Mouse (Mus musculus) brown adipose tissue, adult 24 weeks (tissue): ENCODE measurements around the gene Ccl27a. TPM values are rescaled to one million over a fixed set of nuclear protein-coding genes. Genes with fewer than 3 reads are reported as not detected.
A peak's percentile ranks its signal among the peaks of the same experiment; 100 is the strongest.
"Not testable (repeated sequence)": the region's sequence is repeated elsewhere in the genome, so short reads cannot be mapped to it uniquely, and the experiment has no call there.

Experiments used
- H3K27ac ChIP-seq: fragments of 200-500 bp; replicated peaks from 2 replicates; pipeline ENCODE4 v1.5.1; 2012; ENCODE audit warnings: low read depth, mild to moderate bottlenecking, low read length
- H3K4me1 ChIP-seq: fragments of 200-500 bp; 2 replicates; pipeline ENCODE4 v1.6.1; 2012; ENCODE audit warnings: low read length, mixed read lengths; ENCODE audit not compliant: control insufficient read depth, insufficient read depth, insufficient read length
- H3K4me3 ChIP-seq: fragments of 200-500 bp; 2 replicates; pipeline ENCODE4 v1.5.1; 2012; ENCODE audit warnings: low read depth, mild to moderate bottlenecking, low read length, moderate library complexity; ENCODE audit not compliant: insufficient read depth
- polyA plus RNA-seq: library from polyadenylated mRNA; stranded (reverse); fragments of >200 nt; gene quantifications from 2 replicates; pipeline ENCODE4 v1.2.4, GENCODE M21; 2012; ENCODE audit not compliant: missing spikeins, insufficient read depth, insufficient read length

Gene Ccl27a
- 39.4 and 50.0 TPM in 2 replicates for polyA plus RNA-seq

- Histone ChIP-seq H3K4me3 (peak within 1 kb of the TSS; percentile 62), H3K27ac (peak within 1 kb of the TSS; percentile 90)
- not testable (repeated sequence) for H3K4me1 ChIP-seq
Measured at GRCm38 (mm10) chr4:41774002-41774401, at the start of gene Ccl27a. Ccl27a (minus strand) TSS chr4:41774247.

GRCm38 (mm10) chr4:41783197-41783596 lies 9.2 kb upstream of the Ccl27a start:
- H3K4me1 ChIP-seq, H3K4me3 ChIP-seq, H3K27ac ChIP-seq: not testable (repeated sequence)

GRCm38 (mm10) chr4:41782711-41783110 lies 8.7 kb upstream of the Ccl27a start:
- not testable (repeated sequence) for H3K4me1 ChIP-seq, H3K27ac ChIP-seq, H3K4me3 ChIP-seq

- not testable (repeated sequence) for H3K4me1 ChIP-seq, H3K27ac ChIP-seq, H3K4me3 ChIP-seq
Measured at GRCm38 (mm10) chr4:41781748-41782485, 7.9 kb upstream of the Ccl27a start.

GRCm38 (mm10) chr4:41781271-41781670 lies 7.2 kb upstream of the Ccl27a start:
- not testable (repeated sequence) for H3K4me3 ChIP-seq, H3K4me1 ChIP-seq, H3K27ac ChIP-seq

- H3K4me3 ChIP-seq, H3K27ac ChIP-seq, H3K4me1 ChIP-seq: not testable (repeated sequence)
Measured at GRCm38 (mm10) chr4:41775840-41776239, 1.8 kb upstream of the Ccl27a start.

GRCm38 (mm10) chr4:41774506-41774905 lies 459 bp upstream of the Ccl27a start:
- Histone ChIP-seq H3K27ac (peak overlapping the region; percentile 78), H3K4me3 (peak overlapping the region; percentile 18; the same call in 1 of the 2 replicates)
- not testable (repeated sequence) for H3K4me1 ChIP-seq

- Histone ChIP-seq H3K27ac (peak overlapping the region; percentile 90), H3K4me3 (peak overlapping the region; percentile 62)
- not testable (repeated sequence) for H3K4me1 ChIP-seq
Measured at GRCm38 (mm10) chr4:41773502-41773901, 545 bp downstream of the Ccl27a start.

- H3K27ac ChIP-seq = peak overlapping the region; percentile 31
Measured at GRCm38 (mm10) chr4:41772946-41773345, 1.1 kb downstream of the Ccl27a start.

GRCm38 (mm10) chr4:41767301-41767700 lies 6.7 kb downstream of the Ccl27a start:
- H3K4me1 ChIP-seq, H3K27ac ChIP-seq, H3K4me3 ChIP-seq: not testable (repeated sequence)

More at GRCm38 (mm10) chr4:41772946-41773345, 1.1 kb downstream of the Ccl27a start:
- H3K4me3 ChIP-seq = peak overlapping the region; percentile 59
- H3K4me1 ChIP-seq = not testable (repeated sequence)

- H3K27ac ChIP-seq, H3K4me1 ChIP-seq, H3K4me3 ChIP-seq: not testable (repeated sequence)
Measured at GRCm38 (mm10) chr4:41763176-41763575, 10.9 kb downstream of the Ccl27a start.

- not testable (repeated sequence) for H3K27ac ChIP-seq, H3K4me1 ChIP-seq
- 0 out of 2 replicates have a peak overlapping the region, but pooled peaks have one; percentile 7 for H3K4me3 ChIP-seq
Measured at GRCm38 (mm10) chr4:41762688-41763114, 11.3 kb downstream of the Ccl27a start.

- Histone ChIP-seq H3K4me1 (peaks cover 7% of the 10 kb centered on the region), H3K27ac (no peak overlapping the region), H3K4me3 (0 out of 2 replicates have a peak overlapping the region, but pooled peaks have one; percentile 7)
Measured at GRCm38 (mm10) chr4:41762099-41762687, 11.9 kb downstream of the Ccl27a start.

- Histone ChIP-seq H3K4me1 (peaks cover 7% of the 10 kb centered on the region), H3K27ac (no peak overlapping the region), H3K4me3 (peak overlapping the region; percentile 63; the same call in 1 of the 2 replicates)
Measured at GRCm38 (mm10) chr4:41761680-41762079, 12.4 kb downstream of the Ccl27a start.

GRCm38 (mm10) chr4:41760911-41761310 lies 13.1 kb downstream of the Ccl27a start:
- Histone ChIP-seq H3K27ac (peak overlapping the region; percentile 50), H3K4me3 (peak overlapping the region; percentile 63), H3K4me1 (peaks cover 7% of the 10 kb centered on the region)
